ENCODE assay signal across 8 mouse cellular contexts in the genomic region with DNA sequence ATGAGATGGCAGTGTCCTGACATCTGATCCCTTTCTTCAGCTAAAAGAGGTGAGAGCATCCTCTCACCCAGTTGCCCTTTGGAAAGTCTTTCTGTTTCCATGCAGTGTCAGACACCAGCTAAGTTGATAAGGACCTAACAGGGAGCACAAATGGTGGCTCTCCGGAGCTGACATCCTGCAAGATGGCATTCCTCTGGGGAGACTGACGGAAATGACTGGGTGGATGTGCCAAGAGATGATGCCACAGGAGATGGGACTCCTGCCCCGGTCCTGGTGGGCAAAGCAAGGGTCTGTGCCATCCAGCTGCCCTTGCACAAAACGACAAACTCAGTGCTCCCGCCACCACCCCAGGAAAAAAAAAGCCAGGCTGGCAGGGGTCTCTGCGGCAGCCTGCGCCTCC. TPM values are rescaled to one million over a fixed set of nuclear protein-coding genes. Genes with fewer than 3 reads are reported as not detected.
DNase-seq lines count a peak whose midpoint lies in the region; ATAC-seq lines count a peak whose summit lies in the region.

No protein-coding gene starts in this region.

- no peak for ATAC-seq in neural tube, embryonic 11.5 days (ENCODE audit: insufficient read depth, low FRiP score, low TSS enrichment)
- no peak for ATAC-seq in liver, embryonic 11.5 days (replicated peaks; ENCODE audit: low FRiP score)
- no peak for ATAC-seq in erythroid progenitor cell, adult 5-6 weeks (replicated peaks; ENCODE audit: low FRiP score, poor library complexity, severe bottlenecking)

- WGBS in neural tube, embryonic 11.5 days, result 30% methylated on average over 6 of the region's 7 CpGs
- WGBS in liver, embryonic 11.5 days, result 33% methylated on average over 7 of the region's 7 CpGs

- H3K4me3 ChIP-seq in neural tube, embryonic 11.5 days (ENCODE audit: low read depth, low read length), result peak overlapping the region; percentile 30
- H3K4me3 ChIP-seq in liver, embryonic 11.5 days (ENCODE audit: low read depth, low read length), result peak overlapping the region; percentile 46

- peaks cover 11% of the 10 kb centered on the region for H3K36me3 ChIP-seq in neural tube, embryonic 11.5 days (ENCODE audit: control insufficient read depth, insufficient read depth, low read length)
- peaks cover 30% of the 10 kb centered on the region for H3K36me3 ChIP-seq in liver, embryonic 11.5 days (ENCODE audit: control insufficient read depth, insufficient read depth, low read length)

- no peaks in the 10 kb centered on the region for H3K9me3 ChIP-seq in neural tube, embryonic 11.5 days (ENCODE audit: control insufficient read depth, low read length)
- no peaks in the 10 kb centered on the region for H3K9me3 ChIP-seq in liver, embryonic 11.5 days (ENCODE audit: control insufficient read depth, low read length)

- peaks cover 19% of the 10 kb centered on the region for H3K4me1 ChIP-seq in neural tube, embryonic 11.5 days (ENCODE audit: control insufficient read depth, insufficient read depth, low read length)
- H3K4me1 ChIP-seq in liver, embryonic 11.5 days (replicated peaks; ENCODE audit: control insufficient read depth, insufficient read depth, low read length), result peaks cover 21% of the 10 kb centered on the region

- H3K27me3 ChIP-seq in neural tube, embryonic 11.5 days (ENCODE audit: control insufficient read depth, insufficient read depth, low read length), result no peaks in the 10 kb centered on the region
- no peaks in the 10 kb centered on the region for H3K27me3 ChIP-seq in liver, embryonic 11.5 days (replicated peaks; ENCODE audit: control insufficient read depth, insufficient read depth, low read length)

- peak overlapping the region; percentile 83 for H3K27ac ChIP-seq in neural tube, embryonic 11.5 days (ENCODE audit: low read depth, low read length)
- peak overlapping the region; percentile 77 for H3K27ac ChIP-seq in liver, embryonic 11.5 days (ENCODE audit: low read depth, low read length)

- peak; percentile 43 for DNase-seq in cerebellum, adult 9-10 months
- no peak for DNase-seq in cerebellum, postnatal 10 days
- DNase-seq in neural tube, embryonic 11.5 days (ENCODE audit: low spot score), result no peak
- DNase-seq in neural tube, embryonic 10.5 days (ENCODE audit: extremely low spot score, low spot score), result no peak
- DNase-seq in liver, embryonic 11.5 days (ENCODE audit: low spot score), result no peak
- DNase-seq in urinary bladder, postnatal 4 days (ENCODE audit: low spot score in 2 of 2), result no peak
- DNase-seq in embryo, embryonic 10.5 days (ENCODE audit: low spot score), result no peak

- peak overlapping the region; percentile 60 for H3K4me2 ChIP-seq in neural tube, embryonic 11.5 days (ENCODE audit: low read depth)
- peak overlapping the region; percentile 73 for H3K4me2 ChIP-seq in liver, embryonic 11.5 days

- H3K9ac ChIP-seq in neural tube, embryonic 11.5 days (ENCODE audit: low read length), result peak overlapping the region; percentile 64
- peak overlapping the region; percentile 60 for H3K9ac ChIP-seq in liver, embryonic 11.5 days (ENCODE audit: low read depth, low read length)

RNA-seq across cellular contexts. Expression of a gene that starts 20.4 kb away (rescaled TPM):
- polyA plus RNA-seq in neural tube, embryonic 11.5 days (2014; fragmentation: Nextera tagmentation; extraction: Ambion mirVana), result 39.1 and 40.6 TPM in 2 replicates
- polyA plus RNA-seq in liver, embryonic 11.5 days (2014; fragmentation: Nextera tagmentation; extraction: Ambion mirVana), result 31.5 and 37.1 TPM in 2 replicates
- total RNA-seq in erythroid progenitor cell, adult 5-6 weeks (2015; ENCODE audit: low replicate concordance), result not detected in 2 replicates
- 1.7 TPM in 1 of 2 replicates, not detected in the other for total RNA-seq in erythroid progenitor cell, adult 5-6 weeks (2017; ENCODE audit: low replicate concordance)

RNA-seq across cellular contexts. Expression of a gene that starts 28.9 kb away (rescaled TPM):
- polyA plus RNA-seq in neural tube, embryonic 11.5 days (2014; fragmentation: Nextera tagmentation; extraction: Ambion mirVana), result 116 and 129 TPM in 2 replicates
- polyA plus RNA-seq in liver, embryonic 11.5 days (2014; fragmentation: Nextera tagmentation; extraction: Ambion mirVana), result 52.7 and 56.3 TPM in 2 replicates
- 1.3 and 17.3 TPM in 2 replicates for total RNA-seq in erythroid progenitor cell, adult 5-6 weeks (2015; ENCODE audit: low replicate concordance)
- total RNA-seq in erythroid progenitor cell, adult 5-6 weeks (2017; ENCODE audit: low replicate concordance), result 1.6 and 2.6 TPM in 2 replicates

RNA-seq across cellular contexts. Expression of a gene that starts 37.9 kb away (rescaled TPM):
- polyA plus RNA-seq in neural tube, embryonic 11.5 days (2014; fragmentation: Nextera tagmentation; extraction: Ambion mirVana), result 123 TPM in 2 replicates
- 88.6 and 92.1 TPM in 2 replicates for polyA plus RNA-seq in liver, embryonic 11.5 days (2014; fragmentation: Nextera tagmentation; extraction: Ambion mirVana)
- 17.7 and 24.7 TPM in 2 replicates for total RNA-seq in erythroid progenitor cell, adult 5-6 weeks (2015; ENCODE audit: low replicate concordance)
- 11.6 and 13.2 TPM in 2 replicates for total RNA-seq in erythroid progenitor cell, adult 5-6 weeks (2017; ENCODE audit: low replicate concordance)

RNA-seq across cellular contexts. Expression of a gene that starts 46.8 kb away (rescaled TPM):
- polyA plus RNA-seq in neural tube, embryonic 11.5 days (2014; fragmentation: Nextera tagmentation; extraction: Ambion mirVana), result 3.5 and 4.6 TPM in 2 replicates
- 6.7 and 8.5 TPM in 2 replicates for polyA plus RNA-seq in liver, embryonic 11.5 days (2014; fragmentation: Nextera tagmentation; extraction: Ambion mirVana)
- 1.8 TPM in 1 of 2 replicates, not detected in the other for total RNA-seq in erythroid progenitor cell, adult 5-6 weeks (2015; ENCODE audit: low replicate concordance)
- not detected in 2 replicates for total RNA-seq in erythroid progenitor cell, adult 5-6 weeks (2017; ENCODE audit: low replicate concordance)
